Mouse (Mus musculus): ENCODE measurements around the gene Cela3a.

Gene Cela3a

DNA sequence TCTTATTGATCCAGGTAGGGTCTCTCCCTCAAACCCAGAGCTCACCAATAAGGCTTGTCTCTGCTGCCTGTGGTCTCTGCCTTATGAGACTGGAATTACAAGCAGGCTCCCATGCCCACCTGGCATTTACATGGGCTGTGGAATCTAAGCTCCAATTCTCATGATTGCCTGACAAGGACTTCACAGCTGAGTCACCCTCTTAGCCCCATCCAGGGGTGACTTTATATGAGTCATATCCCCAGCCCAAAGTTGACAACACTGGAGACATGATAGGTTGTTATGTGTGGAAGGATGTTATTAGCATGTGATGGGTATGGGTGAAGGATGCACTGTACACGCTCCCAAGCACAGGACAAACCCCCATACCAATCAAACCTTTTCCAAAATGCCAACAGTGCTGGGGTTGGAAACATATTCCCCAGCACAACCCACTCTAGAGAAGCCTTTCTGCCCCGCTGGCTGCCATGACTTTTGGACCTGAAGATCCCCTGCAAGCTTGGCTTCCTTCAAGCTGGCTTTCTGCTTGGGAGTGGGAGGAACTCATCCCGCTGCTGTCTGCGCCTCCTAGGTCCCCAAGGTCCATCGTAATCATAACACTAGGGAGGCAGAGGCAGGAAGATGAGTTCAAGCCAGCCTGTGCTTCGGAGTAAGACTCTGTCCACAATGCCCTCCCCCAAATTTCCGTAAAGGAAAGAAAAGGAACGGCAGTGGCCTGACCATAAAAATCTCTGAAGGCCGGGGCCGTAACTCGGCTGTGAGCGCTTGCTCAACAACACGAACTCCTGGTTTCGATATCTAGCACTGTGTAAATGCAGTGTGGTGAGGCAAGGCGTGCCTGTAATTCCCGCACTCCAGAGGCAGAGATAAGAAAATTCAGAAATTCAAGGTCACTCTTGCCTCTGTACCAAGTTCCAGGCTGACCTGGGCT is 37.7 kb downstream of the Cela3a start:
- no peak for DNase-seq (ENCODE audit: low spot score in 2 of 2)

DNA sequence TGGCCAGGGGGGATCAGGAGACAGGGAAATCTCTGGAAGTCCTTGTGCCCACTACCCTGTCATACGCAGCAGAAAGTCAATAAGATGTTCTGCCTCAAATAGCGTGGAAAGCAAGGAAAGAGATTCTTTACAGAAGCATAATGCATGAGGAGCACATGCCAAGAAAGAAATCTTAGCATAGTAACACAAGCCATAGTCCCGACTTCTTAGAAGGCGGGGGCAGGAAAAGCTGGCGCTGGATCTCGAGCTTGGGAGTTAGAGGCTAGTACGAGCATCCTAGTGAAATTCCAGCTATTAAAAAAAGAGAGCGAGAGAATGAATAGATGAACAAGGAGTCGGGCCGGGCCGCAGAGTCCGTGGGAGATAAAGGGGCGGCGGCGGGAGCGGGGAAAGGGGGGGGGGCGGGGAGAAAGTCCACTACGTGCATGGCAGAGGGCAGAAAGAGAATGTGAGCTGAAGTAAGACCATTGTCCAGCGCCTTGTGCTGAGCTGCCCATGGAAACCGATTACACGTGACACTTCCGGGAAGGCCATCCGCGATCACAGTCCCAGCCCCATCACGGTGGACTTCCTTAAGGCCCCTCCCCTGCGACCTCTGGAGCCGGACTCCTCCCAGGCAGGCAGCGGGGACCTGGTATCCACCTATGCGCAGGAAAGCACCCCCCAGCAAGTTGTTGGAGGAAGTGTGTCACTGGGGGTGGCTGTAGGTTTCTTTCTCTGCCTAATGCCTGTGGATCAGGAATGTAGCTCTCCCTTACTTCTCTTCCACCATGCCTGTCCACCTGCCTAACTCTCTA is 39.4 kb downstream of the Cela3a start:
- no peak for DNase-seq (ENCODE audit: low spot score in 2 of 2)

DNA sequence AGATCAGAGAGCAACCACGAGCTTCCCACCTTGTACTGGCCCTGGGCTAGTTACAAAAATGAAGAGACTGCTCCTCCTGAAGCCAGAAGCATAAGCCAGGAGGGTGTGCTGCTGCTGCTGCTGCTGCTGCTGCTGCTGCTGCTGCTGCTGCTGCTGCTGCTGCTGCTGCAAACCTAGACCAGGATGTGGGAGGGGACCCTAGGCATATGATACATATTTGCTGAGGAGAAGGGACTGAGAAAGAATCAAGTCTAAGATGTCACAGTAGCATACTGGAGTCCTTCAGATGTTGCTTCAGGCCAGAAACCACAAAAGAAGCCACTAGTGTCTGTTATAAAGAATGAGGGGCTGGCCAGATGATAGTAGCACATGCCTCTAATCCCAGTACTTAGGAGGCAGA is 41.4 kb downstream of the Cela3a start:
- no peak for DNase-seq (ENCODE audit: low spot score in 2 of 2)

DNA sequence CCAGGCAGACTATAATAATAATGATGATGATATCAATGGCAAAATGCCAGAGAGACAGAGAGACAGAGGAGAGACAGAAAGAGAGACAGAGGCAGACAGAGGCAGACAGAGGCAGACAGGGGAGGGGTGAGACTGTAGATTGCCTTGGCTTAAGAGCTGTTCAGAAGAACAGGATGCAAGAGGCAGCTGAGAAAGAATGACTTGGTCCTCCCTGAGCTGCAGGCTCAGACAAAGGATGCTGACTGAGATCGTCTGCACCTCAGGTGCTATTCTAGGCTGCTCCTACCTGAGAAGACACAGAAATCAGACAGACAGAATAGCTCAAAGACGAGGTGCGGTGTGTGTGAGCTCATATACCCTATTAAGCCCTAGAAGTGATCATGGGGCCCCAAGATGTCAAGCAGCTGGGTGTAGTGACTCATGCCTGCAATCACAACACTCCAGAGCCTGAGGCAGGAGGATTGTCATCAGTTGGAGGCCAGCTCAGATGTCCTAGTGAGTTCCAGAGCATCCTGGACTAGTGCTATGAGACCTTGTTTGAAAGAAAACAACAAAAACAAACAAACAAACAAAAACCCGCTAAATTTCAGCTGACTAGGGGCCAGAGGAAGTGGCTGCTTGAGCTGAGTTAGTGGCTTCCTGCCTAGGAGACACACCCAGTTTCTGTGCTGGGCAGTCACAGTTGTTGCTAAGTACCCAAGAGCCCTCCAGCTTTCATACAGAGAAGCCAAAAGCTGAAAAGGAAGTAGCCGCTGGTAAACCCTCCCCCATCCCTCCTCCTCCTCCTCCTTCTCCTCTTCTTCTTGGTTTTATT is 42.1 kb downstream of the Cela3a start:
- no peak for DNase-seq (ENCODE audit: low spot score in 2 of 2)

DNA sequence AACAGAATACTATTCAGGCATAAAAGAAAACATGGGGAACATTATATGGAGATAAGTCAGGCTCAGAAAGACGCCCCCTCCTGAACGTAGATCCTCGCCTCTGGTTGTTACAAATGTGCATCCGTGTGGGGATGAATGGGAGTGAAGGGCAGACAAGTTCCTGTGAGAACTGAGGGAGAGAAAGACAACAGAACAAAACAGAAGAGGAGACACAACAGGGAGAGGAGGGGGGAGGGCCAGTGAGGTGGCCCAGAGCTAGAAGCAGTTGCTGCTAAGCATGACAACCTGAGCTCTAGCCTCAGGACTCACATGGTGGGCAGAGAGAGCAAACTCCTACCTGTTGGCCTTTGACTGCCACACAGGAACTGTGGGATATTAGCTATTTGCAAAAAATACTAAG is 43.5 kb downstream of the Cela3a start:
- DNase-seq (ENCODE audit: low spot score in 2 of 2): no peak

DNA sequence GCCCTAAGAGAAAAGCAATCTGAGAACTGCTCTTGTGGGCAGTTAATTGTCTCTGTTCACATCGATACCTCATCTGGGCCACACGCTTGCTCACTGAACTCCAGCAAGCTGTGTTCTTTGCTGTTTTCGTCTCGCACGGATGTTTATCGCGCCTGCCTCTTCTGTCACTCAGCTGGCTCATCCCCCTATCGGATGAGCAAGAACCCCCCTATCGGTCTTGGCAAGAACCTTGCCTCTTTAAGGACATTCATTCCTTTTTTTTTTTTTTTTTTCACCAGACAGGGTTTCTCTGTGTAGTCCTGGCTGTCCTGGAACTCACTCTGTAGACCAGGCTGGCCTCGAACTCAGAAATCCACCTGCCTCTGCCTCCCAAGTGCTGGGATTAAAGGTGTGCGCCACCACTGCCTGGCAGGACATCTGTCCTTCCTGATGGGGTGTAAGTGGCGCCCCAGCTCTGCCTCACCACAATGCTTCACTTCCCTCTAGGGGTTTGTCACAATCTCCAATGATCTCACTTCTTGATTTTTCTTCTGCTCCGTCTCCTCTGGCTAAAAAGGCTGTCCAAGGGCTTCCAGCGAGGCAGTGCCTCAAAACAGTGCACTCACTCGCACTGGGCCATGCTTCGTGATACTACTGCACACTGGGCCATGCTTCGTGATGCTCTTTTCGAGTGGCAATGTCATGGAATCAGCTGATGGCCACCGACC is 44.1 kb downstream of the Cela3a start:
- no peak for DNase-seq (ENCODE audit: low spot score in 2 of 2)

DNA sequence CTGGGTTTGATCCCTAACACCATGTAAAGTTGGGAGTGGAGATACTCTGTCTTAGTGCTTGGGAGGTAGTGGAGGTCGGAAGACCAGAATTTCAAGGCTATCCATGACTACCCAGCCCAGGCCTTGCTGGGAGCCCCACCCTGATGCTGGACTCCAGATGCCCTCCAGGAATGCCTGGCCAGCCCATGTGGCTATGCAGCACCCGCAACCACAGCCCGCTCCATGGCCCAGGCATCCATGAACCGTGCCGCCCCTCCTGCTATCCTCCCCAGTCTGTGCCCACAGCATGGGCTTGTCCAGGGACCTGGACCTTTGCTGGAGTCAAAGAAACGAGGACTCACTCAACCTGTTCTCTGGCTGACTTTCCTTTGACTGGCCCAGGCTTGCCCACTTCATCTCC is 44.8 kb downstream of the Cela3a start:
- no peak for DNase-seq (ENCODE audit: low spot score in 2 of 2)

DNA sequence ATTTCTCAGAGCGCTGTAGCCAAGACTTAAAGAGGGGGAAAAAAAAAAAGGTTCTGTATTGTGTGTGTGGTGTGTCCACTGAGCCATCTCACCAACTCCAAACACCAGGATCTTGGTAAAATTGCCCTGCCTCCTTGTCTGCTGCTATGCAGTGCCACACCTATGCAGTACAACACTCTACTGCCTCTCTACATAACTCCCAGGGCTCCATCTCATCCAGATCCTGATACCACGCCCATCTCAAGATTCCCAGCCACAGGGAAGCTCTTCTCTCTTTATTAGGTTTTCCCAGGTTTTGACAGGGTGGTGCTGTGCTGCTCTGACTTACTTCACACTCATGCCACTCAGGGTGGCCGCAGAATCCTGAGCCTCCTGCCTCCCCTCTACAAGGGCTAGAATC is 48.6 kb downstream of the Cela3a start:
- no peak for DNase-seq (ENCODE audit: low spot score in 2 of 2)

DNA sequence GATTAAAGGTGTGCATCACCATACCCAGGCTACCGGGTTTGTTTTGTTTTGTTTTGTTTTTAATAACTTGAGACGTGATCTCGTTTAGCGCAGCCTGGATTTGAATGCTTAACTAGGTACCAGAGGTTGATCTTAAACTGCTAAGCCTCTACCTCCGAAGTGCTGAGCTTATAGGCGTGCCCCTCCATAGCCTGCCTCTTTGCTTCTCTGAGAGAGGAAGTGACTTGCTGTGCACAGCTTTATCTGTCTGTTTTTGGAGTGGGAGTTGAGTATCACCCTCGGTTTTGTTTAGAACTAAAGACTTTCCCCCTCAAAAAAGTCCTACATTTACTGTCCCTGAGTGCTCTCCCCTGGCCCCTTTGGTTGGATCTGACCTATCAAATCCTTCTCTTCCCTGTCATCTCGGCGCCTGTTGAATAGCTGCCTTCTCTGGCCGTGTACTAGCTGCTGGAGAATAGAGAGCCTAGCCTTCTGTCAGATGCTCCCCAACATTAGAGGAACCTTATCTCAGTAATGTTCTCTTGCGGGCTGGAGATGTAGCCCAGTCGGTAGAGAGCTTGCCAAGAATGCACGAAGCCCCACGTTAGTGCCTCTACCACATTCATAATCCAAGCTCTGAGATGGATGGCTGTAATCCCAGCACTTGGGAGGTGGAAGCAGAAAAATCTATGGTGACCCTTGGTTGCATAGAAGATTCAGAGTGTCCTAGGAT is 51.1 kb downstream of the Cela3a start:
- DNase-seq (ENCODE audit: low spot score in 2 of 2): no peak

DNA sequence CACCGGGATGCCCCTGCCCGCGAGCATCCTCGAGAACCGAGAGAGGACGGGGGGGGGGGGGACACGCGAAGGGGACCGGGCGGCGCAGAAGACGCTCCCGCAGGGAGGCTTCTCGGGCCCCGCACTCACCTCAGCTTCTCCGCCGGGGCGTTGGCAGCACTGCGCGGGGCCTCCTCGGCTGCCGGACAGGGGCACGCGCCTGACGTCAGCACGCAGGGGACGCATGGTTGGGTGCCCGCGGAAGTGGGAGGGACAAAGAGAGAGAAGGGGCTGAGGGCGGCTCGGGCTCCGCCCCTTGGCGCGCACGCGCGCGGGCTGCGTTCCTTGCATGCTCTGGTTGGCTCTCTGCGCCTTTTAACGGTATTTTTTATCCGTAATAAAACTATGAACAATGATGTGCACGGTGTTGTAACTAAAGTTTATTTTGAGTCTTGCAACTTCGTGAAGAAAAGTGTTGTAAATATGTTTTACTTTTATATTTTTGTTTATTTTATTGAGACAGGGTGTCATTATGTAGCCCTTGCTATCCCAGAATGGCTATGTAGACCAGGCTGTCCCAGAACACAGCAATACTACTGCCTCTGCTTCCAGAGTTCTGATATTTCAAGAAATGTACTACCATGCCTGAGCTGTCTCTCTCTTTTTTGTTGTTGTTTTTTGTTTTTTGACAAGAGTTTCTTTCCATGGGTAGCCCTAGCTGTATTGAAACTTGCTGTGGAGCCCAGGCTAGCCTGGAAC is 51.9 kb downstream of the Cela3a start, which contains the start of gene Cdc42:
Gene Cdc42, minus strand, starts transcription at position 204 of the 738 bp plus-strand sequence.
- peak; percentile 95 for DNase-seq (ENCODE audit: low spot score in 2 of 2)

DNA sequence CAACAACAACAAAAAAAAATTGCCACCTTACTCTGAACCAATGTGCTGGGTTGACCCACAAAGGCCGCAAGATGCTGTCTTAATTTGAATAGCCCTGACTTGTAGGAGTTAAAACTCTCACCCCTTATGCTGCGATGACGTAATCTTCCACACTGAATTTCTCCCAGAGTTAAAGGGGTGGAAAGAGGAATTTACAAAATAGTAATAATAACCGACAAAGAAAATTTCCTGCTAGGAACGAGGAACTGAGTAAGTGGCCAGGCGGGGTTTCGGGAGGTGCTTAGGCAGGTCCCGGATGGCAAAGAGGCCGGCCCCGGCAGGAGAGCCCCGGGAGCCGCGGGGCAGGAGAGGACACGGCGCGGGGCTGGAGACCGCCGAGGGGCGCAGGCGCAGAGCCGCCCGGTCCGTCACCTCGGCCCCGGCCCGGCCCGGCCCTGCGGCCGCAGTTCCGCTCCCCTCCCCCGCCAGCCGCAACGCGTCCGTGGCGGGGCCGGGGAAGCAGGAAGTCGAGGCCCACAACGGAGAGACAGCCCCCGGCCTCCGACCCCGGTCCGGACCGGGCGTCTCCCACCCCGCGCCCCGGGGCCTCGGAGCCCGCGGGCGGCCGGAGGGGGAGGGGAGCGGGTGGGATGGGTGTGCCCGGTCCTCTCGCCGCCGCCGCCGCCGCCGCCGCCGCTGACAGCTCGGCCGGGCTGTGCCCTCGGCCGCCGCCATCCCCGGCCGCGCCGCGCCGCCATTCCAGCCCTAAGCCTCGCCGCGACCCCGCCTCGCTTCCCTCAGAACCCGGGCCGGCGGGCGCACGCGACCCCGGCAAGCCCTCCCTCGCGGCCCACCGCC is 52.7 kb downstream of the Cela3a start:
- DNase-seq (ENCODE audit: low spot score in 2 of 2): peak in 1 of 2 experiments; percentile 47

Data from frontal cortex, postnatal 14 days (tissue).